Mouse (Mus musculus) spleen, adult 2 months (tissue): Measurements from ENCODE around the gene Trank1.

Experiments used
- CTCF ChIP-seq: fragments of 200-500 bp; IDR thresholded peaks from 2 replicates; pipeline ENCODE4 v1.5.1; 2011; ENCODE audit warnings: mild to moderate bottlenecking, inconsistent platforms; ENCODE audit not compliant: insufficient read depth, insufficient read length, insufficient replicate concordance; ENCODE audit errors: extremely low read depth
- POLR2A ChIP-seq: fragments of 200-500 bp; IDR thresholded peaks from 2 replicates; pipeline ENCODE4 v1.6.1; 2011; ENCODE audit warnings: low read depth, low read length, inconsistent platforms

DNA sequence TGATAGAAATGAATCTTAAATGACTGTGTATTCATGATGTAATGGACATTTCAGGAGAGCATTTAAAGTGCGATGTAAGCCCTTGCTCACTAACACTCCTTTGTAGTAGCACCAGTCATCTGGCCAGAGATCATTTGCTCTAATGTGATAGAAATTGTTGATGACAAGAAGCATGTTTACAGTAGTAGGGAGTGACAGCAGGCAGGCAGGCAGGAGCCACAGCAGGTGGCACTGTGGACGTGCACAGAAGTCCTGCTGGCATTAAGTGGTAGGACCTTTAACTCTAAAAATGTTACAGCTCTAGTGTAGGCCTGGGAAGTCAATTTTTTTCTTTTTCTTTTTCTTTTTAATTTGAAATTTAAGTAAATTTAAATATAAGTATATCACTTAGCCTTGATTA, 56.2 kb downstream of the Trank1 start:
- TF ChIP-seq POLR2A (no peak), CTCF (no peak)
